Mouse (Mus musculus): ENCODE data around the gene Bpifb1.

DNA sequence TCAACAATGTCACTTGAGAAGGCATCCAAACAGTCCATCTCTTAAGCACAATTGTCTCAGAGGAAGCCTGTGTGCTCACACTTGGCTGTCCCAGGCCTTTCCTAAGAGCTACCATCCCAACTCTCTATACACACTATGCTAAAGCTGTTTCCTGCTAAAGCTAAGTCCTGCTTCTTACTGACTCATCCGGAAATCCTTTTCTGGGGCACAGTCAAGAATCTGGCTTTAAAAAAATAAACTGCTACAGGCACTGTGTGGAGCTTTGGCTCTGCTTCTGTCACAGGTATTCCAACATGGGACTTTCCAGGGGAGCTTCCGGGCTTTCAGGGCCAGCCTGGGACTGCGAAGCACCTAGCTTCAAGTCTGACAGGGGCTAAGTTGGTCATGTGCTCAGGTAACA, 4.9 kb upstream of the Bpifb1 start:
- TF ChIP-seq POLR2A (IDR thresholded peaks at IDR 0.05; ENCODE audit: borderline replicate concordance, extremely low read depth, insufficient read depth, insufficient read length, poor library complexity, severe bottlenecking): no peak
- no peak for TF ChIP-seq CTCF (IDR thresholded peaks at IDR 0.05; ENCODE audit: borderline replicate concordance, extremely low read depth, insufficient read depth, insufficient read length)

Measured in brain, embryonic 14.5 days (tissue).